Mouse (Mus musculus) heart, postnatal 36 days (tissue): ENCODE data around the gene Klk5. TPM values are rescaled to one million over a fixed set of nuclear protein-coding genes. Genes with fewer than 3 reads are reported as not detected.
A peak's percentile ranks its signal among the peaks of the same experiment; 100 is the strongest.

Experiments used
- DNase-seq, 2 experiments: peaks; one replicate each; pipeline ENCODE4 v3.0.0; 2021 to 2022
- intact Hi-C: fragments of 180-260 bp; cut with DNase I; formaldehyde crosslinking; loops from one replicate; pipeline ENCODE4 v1.15.1; 2025
- total RNA-seq, 2 experiments: library from RNA; stranded (reverse); gene quantifications; 2 replicates each; pipeline ENCODE4 v1.2.3; 2021

The Klk5 gene
- total RNA-seq, result not detected

- intact Hi-C loops, result no loop called here
Observed at GRCm38 (mm10) chr7:43841701-43842100, at the start of gene Klk5. Klk5 (plus strand) TSS chr7:43841971.

GRCm38 (mm10) chr7:43796355-43796754, 45.4 kb upstream of the Klk5 start:
- DNase-seq, result no peak
- intact Hi-C loops, result no loop called here

More at GRCm38 (mm10) chr7:43841701-43842100, at the start of gene Klk5:
- DNase-seq, result no peak

GRCm38 (mm10) chr7:43797333-43797769, 44.4 kb upstream of the Klk5 start, which contains the start of gene Klk8:
Klk8 (plus strand) TSS chr7:43797577.
- intact Hi-C loops, result no loop called here

GRCm38 (mm10) chr7:43797844-43798462, 43.8 kb upstream of the Klk5 start:
- intact Hi-C loops, result no loop called here
- peak in 1 of 2 experiments; percentile 34 for DNase-seq

More at GRCm38 (mm10) chr7:43797333-43797769, 44.4 kb upstream of the Klk5 start, which contains the start of gene Klk8:
- peak; percentile 36 to 45 for DNase-seq

GRCm38 (mm10) chr7:43799876-43800275, 41.9 kb upstream of the Klk5 start:
- intact Hi-C loops, result no loop called here
- no peak for DNase-seq

- intact Hi-C loops, result no loop called here
- no peak for DNase-seq
Observed at GRCm38 (mm10) chr7:43810994-43811393, 30.8 kb upstream of the Klk5 start, which contains the start of gene Klk7. Klk7 (plus strand) TSS chr7:43811294.

GRCm38 (mm10) chr7:43815211-43815610, 26.6 kb upstream of the Klk5 start:
- intact Hi-C loops, result no loop called here
- DNase-seq, result no peak

- intact Hi-C loops, result no loop called here
- DNase-seq, result no peak
Observed at GRCm38 (mm10) chr7:43816746-43817145, 25.0 kb upstream of the Klk5 start.

- intact Hi-C loops, result no loop called here
- no peak for DNase-seq
Observed at GRCm38 (mm10) chr7:43821581-43821980, 20.2 kb upstream of the Klk5 start.

- intact Hi-C loops, result no loop called here
- DNase-seq, result no peak
Observed at GRCm38 (mm10) chr7:43824199-43824598, 17.6 kb upstream of the Klk5 start, which contains the start of gene Klk6. Klk6 (plus strand) TSS chr7:43824499.

GRCm38 (mm10) chr7:43826056-43826455, 15.7 kb upstream of the Klk5 start:
- no peak for DNase-seq

GRCm38 (mm10) chr7:43827706-43828105, 14.1 kb upstream of the Klk5 start:
- no peak for DNase-seq
- intact Hi-C loops, result no loop called here

More at GRCm38 (mm10) chr7:43826056-43826455, 15.7 kb upstream of the Klk5 start:
- intact Hi-C loops, result no loop called here

GRCm38 (mm10) chr7:43829006-43829405, 12.8 kb upstream of the Klk5 start:
- no peak for DNase-seq
- intact Hi-C loops, result no loop called here

GRCm38 (mm10) chr7:43843801-43844200, 2.0 kb downstream of the Klk5 start:
- intact Hi-C loops, result no loop called here
- DNase-seq, result no peak

- DNase-seq, result no peak
- intact Hi-C loops, result no loop called here
Observed at GRCm38 (mm10) chr7:43851616-43852015, 9.8 kb downstream of the Klk5 start.

- no peak for DNase-seq
- intact Hi-C loops, result no loop called here
Observed at GRCm38 (mm10) chr7:43854642-43855380, 13.0 kb downstream of the Klk5 start.

GRCm38 (mm10) chr7:43855709-43856108, 13.9 kb downstream of the Klk5 start:
- intact Hi-C loops, result no loop called here
- no peak for DNase-seq

- DNase-seq, result no peak
- intact Hi-C loops, result no loop called here
Observed at GRCm38 (mm10) chr7:43856307-43856706, 14.5 kb downstream of the Klk5 start.

GRCm38 (mm10) chr7:43857501-43857900, 15.7 kb downstream of the Klk5 start:
- no peak for DNase-seq
- intact Hi-C loops, result no loop called here

GRCm38 (mm10) chr7:43860411-43860810, 18.6 kb downstream of the Klk5 start:
- intact Hi-C loops, result no loop called here
- no peak for DNase-seq

GRCm38 (mm10) chr7:43873237-43873636, 31.5 kb downstream of the Klk5 start:
- DNase-seq, result peak; percentile 30 to 62
- intact Hi-C loops, result loop anchor here (1.0 kb wide), 1 partner anchor 22 kb away; no protein-coding TSS in a partner anchor

- intact Hi-C loops, result loop anchor here (1.0 kb wide), 1 partner anchor 22 kb away; no protein-coding TSS in a partner anchor
- no peak for DNase-seq
Observed at GRCm38 (mm10) chr7:43873674-43874073, 31.9 kb downstream of the Klk5 start.
